Mouse (Mus musculus) thymus, adult 2 months (tissue): ENCODE data around the gene Pitpna.

ENCODE experiments used
- CTCF ChIP-seq: fragments of 200-500 bp; IDR thresholded peaks from 2 replicates; pipeline ENCODE4 v1.5.1; 2012; ENCODE audit warnings: mild to moderate bottlenecking, control low read depth, low read length, moderate library complexity, borderline replicate concordance; ENCODE audit not compliant: control insufficient read depth, poor library complexity, insufficient read depth; ENCODE audit errors: extremely low read depth
- POLR2A ChIP-seq: fragments of 200-500 bp; IDR thresholded peaks from 2 replicates; pipeline ENCODE4 v1.6.1; 2012; ENCODE audit warnings: mild to moderate bottlenecking, low read length, control low read depth, moderate library complexity; ENCODE audit not compliant: control insufficient read depth, poor library complexity, insufficient read depth; ENCODE audit errors: extremely low read depth

DNA sequence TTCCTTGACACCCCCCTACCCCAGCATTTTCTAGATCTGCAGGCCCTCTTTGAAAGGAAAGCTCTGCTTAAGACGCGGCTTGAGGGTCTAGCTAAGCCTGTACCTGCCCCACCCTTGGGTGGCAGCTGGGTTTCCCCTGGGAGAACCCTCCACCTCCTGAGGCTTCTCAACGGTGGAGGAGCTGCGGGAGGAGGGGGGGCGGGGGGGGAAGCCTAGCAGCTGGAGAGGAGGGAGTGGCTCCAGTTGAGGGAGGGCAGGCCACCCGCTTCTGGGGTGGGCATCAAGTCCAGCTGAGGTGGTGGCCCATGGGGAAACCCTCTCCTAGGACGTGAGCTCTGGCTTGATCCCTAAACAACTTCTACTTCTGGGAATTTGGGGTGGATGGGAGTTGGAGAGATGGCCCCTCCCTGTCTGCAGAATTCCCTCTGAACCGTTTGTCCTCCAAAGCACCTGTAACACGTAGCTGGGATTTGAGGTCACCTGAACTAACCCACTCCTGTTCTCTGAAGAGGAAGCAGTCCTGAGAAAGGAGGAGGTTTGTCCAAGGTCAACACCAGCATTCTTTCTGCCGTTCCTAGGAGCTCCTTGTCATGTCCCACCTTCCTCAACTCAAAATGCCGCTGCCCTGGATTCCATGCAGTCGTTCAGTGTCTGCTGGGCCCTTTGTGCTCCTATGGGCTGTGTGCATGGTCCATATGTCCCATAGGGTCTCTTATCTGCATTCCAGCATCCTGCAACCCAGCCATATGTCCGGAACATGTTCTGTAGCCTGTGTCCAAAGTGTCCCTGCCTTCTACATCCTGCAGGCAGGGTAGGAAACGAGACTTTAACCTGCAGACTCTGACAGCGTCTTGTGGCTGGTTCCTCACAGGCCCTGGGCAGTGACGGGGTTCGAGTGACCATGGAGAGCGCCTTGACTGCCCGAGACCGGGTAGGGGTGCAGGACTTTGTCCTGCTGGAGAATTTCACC lies 69.0 kb downstream of the Pitpna start:
- TF ChIP-seq CTCF (no peak), POLR2A (no peak)
